Mouse (Mus musculus) splenic B cell, adult 2 months (primary cell): Measurements from ENCODE around the gene Plekha7.

ENCODE experiments used
- DNase-seq: peaks from one replicate; pipeline ENCODE4 v3.0.0-alpha.2; 2011; ENCODE audit warnings: low read depth, low spot score
- H3K27me3 ChIP-seq: 2 replicates; pipeline ENCODE4 v1.6.1; 2012; ENCODE audit warnings: mild to moderate bottlenecking, low read length, moderate library complexity, mixed read lengths; ENCODE audit not compliant: control insufficient read depth, poor library complexity, insufficient read depth, severe bottlenecking
- H3K36me3 ChIP-seq: 2 replicates; pipeline ENCODE4 v1.6.1; 2012; ENCODE audit warnings: mild to moderate bottlenecking, low read length, moderate library complexity, mixed read lengths; ENCODE audit not compliant: control insufficient read depth, poor library complexity, insufficient read depth, severe bottlenecking

Plekha7 gene

DNA sequence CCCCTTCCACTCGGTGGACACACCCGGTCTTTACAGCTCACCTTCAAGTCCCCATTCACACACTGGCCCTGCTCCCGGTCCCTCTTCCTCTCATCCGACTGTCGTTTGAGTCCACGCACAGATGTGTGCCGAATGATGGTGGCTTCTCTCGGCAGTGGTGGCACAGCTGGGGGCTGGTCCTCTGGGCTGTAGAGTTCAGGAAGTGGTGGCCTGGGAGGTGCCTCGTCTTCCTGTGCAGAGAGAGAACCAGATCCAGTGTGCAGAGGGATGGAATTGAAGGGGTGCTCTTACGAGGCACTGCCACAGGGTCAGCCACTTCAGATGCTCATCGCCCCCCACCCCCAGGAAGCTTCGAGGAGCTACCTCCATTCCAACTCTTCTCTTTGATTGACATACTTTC lies 171.0 kb downstream of the Plekha7 start:
- H3K36me3 ChIP-seq: no peaks in the 10 kb centered on the region
- no peaks in the 10 kb centered on the region for H3K27me3 ChIP-seq
- DNase-seq: no peak

DNA sequence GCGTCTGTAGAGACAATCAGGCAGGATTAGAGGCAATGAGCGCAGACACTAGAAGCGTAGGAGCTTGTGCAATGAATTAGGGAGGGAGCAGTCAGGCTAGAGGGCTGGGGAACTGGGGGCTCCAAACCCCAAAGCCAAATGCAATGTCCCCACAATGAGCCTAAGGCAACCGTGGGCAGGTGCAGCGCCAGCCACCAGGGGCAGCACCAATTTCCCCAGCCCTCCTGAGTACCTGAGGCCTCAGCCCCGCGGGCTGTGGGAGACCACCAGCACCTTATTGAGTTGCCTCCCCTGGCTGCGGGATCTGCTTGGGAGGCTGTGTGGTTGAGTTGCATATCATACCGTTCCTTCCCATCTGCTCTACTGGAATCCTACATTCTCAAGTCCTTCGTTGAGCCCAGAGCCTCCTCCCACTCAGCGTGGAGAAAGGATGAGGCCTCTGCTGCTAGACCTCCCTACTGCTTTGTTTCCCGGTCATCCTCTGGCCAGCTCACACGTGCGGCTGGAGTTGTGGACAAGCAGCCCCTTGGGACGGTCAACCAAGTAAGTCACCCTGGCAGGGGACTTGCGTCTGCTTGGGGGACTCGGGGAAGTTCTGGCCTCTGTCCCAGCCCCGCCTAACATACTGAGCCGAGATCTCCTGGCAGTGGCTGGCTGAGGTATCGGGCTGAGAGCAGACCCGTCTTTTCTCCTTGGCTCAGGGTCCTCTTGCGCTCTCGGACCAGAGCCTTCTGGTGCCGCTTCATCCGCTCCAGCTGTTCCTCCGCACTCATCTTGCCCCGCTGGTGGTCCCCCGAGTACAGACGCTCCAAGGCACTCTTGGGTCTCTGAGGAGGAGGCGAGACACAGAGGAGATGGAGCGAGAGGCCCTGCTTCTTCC lies 173.5 kb downstream of the Plekha7 start:
- no peak for DNase-seq

DNA sequence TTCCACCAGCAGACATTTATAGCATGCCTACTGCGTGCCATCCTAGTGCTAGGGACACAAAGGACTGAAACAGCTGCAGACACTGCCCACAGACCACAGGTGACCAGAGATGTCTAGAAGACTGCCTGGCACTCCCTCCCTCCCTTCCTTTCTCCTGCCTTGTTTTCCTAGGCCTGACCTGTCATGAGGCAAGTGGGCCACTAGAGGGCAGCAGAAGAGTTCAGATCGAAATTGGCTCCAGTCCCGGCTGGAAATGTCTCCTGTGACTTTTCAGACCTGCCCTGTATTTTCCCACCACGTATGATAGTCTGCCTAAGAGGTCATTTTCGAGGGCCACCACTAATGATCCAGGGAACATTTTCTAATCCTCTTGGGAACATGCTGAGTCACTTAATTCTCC lies 176.1 kb downstream of the Plekha7 start:
- peak; percentile 65 for DNase-seq
- Histone ChIP-seq H3K36me3 (no peaks in the 10 kb centered on the region), H3K27me3 (no peaks in the 10 kb centered on the region)

More for the DNA sequence above, 173.5 kb downstream of the Plekha7 start:
- Histone ChIP-seq H3K27me3 (no peaks in the 10 kb centered on the region), H3K36me3 (no peaks in the 10 kb centered on the region)

DNA sequence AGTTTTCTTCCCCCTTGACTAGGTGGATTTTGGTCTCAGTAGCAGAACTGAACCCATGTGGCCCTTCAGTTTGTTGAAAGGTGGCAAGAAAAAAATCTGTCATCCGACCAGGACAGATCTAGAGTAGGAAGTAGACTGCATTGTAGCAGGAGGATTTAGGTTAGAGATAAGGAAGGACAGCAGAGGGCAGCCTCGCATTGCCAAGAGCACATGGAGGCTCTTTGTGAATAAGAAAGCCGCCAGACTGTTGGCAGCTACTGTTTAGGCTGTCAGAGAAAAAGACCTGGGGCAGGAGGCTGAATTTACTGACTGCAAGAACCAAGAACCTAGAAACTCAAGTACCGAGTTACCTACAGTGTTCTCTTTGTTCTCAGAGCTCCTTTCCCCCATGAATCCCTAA lies 176.8 kb downstream of the Plekha7 start:
- no peak for DNase-seq
- Histone ChIP-seq H3K36me3 (no peaks in the 10 kb centered on the region), H3K27me3 (no peaks in the 10 kb centered on the region)

DNA sequence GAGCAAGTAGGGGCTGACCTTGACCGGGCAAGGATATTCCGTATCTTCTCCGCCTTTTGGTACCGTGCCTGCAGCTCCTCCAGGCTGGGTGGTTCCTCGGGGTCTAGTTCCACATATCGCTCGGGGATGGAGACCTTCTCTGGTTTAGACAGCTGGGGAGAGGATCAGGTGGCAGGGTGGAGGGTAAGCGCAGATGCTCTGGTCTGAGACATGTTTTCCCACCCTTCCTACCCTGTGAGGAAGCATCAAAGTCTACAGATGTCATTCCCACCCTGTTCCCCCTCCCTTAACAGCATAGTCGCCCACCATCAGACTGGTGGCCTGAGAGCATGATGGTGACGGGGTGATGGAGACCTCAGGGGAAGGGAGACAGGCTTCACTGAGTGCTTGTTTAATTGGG lies 178.8 kb downstream of the Plekha7 start:
- Histone ChIP-seq H3K36me3 (no peaks in the 10 kb centered on the region), H3K27me3 (no peaks in the 10 kb centered on the region)
- DNase-seq: no peak

DNA sequence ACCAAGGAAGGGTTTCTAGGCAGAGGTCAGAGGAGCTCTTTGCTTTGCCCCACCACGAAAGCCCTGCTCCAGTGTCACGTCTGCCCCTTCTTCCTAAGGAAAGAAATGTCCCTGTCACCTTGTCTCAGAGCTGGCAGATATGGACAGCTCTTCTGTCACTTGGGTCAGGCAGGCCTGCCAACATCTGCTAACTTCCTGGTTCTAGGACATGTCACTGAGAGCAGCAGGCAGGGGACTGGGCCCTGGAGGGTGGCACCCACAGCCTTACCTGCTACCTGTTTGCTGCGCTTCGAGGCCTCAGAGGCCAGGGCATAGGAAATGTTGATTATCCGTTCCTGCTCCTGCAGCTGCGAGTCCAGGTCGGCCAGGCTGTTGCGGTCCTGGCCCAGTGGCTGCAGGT lies 179.9 kb downstream of the Plekha7 start:
- no peaks in the 10 kb centered on the region for H3K27me3 ChIP-seq
- DNase-seq: no peak
- H3K36me3 ChIP-seq: no peaks in the 10 kb centered on the region

DNA sequence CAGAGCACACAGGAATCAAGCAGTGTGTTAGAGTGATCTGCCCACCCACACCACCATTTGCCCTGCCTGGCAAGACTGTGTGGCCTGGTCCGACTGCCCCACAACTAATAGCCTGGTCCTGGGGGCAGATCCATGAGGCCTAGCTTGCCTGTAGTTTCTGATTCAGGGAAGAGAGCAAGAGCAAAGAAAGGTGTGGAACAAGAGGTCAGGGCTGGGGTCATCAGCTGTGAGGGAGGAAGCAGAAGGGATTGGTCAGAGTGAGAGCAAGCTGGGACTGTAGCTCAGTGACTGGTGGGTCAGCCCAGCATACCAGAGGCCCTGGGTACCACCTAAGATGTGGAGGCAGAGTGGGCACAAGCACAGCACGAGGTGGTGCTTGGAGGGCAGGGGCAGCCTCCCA lies 181.1 kb downstream of the Plekha7 start:
- H3K27me3 ChIP-seq: no peaks in the 10 kb centered on the region
- no peaks in the 10 kb centered on the region for H3K36me3 ChIP-seq
- no peak for DNase-seq

DNA sequence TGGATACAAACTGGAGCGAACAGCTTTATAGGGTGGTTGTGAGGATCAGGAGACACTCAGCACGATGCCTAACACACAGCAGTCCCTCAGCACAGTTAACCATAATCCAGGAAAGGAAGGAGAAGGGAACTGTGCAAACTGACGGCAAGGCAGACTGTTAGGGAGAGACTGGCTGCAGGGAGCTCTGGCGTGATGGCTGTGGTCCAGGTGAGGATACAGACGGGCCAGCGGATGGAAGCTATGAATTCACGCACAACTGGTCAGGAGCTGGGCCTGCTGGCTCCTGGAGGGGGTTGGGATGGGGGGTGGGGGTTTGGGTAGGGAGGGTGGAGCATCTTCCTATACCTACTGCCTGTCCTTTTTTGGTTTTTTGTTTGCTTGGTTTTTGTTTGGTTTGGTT lies 182.5 kb downstream of the Plekha7 start:
- no peak for DNase-seq
- Histone ChIP-seq H3K36me3 (no peaks in the 10 kb centered on the region), H3K27me3 (no peaks in the 10 kb centered on the region)

DNA sequence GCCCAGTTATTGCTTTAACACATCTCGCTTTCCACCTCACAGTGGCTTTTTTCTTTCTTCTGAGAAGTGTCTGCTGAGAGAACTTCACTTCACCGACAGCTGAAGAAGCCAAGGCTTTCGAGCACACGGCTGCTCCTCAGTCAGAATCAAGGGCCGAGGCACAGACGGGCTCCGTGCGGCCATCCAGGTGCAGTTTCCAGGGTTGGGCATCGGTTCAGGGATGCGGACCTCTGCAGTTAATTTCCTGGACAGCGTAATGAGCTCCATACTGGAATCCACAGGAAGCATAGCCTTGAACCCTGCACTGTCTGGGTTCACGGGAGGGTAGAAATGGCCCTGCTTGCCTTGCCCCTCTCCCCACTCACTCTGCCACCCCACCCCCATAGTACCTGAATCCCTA lies 184.1 kb downstream of the Plekha7 start:
- Histone ChIP-seq H3K36me3 (no peaks in the 10 kb centered on the region), H3K27me3 (no peaks in the 10 kb centered on the region)
- no peak for DNase-seq

DNA sequence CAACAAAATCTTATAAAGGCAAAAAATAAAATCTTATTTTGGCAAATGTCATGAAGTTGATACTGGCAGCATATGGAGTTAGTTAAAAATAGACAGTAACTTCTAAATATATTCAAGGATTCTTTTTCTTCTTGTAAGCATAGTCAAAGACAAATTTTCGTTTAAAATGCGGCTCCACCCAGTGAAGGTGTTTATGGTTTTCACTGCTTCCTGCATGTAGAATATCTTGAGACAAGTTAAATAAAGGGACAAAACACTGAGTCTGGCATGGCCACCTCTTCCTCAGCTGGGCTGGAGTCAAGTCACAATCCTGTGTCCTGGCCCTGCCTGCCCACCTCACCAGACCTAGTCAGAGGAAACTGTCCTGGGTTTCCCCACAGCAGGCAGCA lies 184.6 kb downstream of the Plekha7 start:
- Histone ChIP-seq H3K36me3 (no peaks in the 10 kb centered on the region), H3K27me3 (no peaks in the 10 kb centered on the region)
- DNase-seq: no peak

DNA sequence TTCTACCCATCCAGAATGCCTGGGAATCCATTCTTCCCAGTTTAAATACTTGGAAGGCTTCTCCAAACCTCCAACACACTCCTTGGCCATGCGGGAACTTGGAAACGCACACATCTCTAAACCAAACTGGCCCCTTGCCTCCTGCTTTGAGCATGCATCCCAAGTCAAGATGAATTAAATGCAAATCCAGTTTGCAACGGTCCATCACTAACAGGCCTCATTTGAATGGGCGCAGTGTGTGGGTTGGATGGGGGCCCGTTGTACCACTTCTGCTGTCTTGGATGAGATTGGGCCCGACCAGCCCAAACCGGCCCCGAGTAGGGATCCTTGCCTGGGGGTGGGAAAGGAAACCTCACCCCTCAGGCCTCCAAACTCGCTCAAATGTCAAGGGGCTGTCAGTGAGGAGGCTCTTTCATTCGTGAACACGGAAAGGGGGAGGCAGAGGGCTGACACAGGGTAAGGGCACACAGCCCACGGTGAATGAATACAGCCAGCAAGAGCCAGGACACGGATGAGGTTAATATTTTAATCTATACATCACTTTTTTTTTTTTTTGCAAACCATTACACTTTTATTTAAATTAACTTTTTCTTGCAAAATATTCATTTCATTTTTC lies 185.1 kb downstream of the Plekha7 start:
- H3K36me3 ChIP-seq: no peaks in the 10 kb centered on the region
- no peaks in the 10 kb centered on the region for H3K27me3 ChIP-seq
- DNase-seq: no peak

DNA sequence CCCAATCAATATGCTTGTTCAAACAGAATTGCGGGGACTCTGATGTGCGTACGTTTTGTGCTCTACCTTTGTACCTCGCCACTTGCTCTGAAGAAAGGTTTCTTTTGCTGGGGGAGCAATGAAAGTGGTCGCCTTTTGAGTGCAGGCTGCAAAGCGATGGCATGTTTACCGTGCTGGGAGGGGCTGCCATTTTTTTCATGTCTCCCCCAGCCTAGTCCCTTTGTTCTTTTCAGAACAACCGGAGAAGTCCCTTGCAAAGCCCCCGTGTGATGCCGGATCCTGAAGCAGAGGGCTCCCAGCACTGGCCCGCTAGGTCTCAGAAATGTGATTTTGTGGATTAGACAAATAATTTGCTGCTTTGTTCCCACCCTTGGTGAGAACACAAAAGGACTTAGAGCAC lies 187.0 kb downstream of the Plekha7 start:
- no peaks in the 10 kb centered on the region for H3K27me3 ChIP-seq
- H3K36me3 ChIP-seq: no peaks in the 10 kb centered on the region
- DNase-seq: no peak

DNA sequence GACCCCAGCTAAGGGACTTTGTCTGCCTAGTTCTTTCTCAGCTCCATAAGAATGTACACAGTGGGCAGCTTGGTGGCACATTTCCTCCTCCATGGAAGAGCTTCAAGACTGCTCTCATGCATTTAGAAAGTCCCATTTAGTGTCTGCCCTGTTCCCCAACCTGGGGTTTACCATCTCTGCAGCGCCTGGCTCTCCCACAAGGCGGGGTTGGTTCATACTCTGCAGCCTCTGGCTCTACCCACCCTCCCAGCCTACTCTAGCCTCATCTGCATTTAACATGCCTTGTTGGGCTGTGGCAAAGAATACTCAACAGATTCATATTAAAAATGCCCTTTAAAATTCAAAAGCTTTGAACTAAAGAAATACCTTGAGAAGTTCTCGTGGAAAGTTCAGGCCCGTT lies 187.4 kb downstream of the Plekha7 start:
- no peak for DNase-seq
- no peaks in the 10 kb centered on the region for H3K36me3 ChIP-seq
- no peaks in the 10 kb centered on the region for H3K27me3 ChIP-seq

DNA sequence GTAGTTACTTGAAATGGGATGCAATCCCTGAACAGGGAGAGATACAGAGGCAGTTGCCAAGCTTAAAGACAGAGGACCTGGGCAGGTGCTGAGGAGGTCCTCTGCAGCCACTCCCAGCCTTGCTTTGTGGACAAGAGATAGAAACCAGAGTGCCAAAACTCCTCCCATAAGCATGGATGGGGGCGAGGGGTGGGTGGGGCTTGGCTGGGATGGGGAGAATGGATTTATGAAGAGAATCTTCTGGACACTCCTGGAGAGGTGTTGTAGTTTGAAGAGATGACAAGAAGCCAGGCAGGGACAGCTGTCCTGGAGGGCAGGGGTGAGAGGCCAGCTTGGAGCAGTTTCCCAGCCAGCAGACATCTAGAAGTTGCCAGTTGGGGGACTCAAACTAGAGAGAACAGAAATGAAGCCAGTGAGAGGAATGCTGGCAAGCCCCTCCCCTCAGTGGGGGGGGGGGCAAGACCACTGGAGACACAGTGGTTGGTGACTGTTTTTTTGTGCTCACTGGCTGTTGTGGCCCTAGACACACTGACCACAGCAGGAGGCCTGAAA lies 188.8 kb downstream of the Plekha7 start:
- Histone ChIP-seq H3K27me3 (no peaks in the 10 kb centered on the region), H3K36me3 (no peaks in the 10 kb centered on the region)
- DNase-seq: no peak

DNA sequence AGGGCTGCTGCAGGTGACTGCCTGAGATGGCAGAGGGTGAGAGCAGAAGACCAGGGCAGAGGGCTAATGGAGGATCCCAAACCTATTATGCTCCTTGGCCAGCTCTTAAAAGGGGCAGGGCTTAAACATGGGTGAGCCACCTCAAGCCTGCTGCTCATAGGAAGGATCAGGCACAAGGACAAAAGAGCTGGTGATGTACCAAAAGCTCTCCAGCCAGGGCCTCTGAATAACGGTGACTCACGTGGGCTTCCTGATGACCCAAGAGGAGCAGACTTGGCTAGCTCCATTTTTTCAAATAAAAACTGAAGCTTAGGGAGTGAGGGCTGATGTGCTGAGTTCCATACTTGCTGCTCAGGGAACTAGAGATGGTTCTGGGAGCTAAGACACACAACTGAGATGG lies 192.2 kb downstream of the Plekha7 start:
- H3K36me3 ChIP-seq: no peaks in the 10 kb centered on the region
- no peak for DNase-seq
- no peaks in the 10 kb centered on the region for H3K27me3 ChIP-seq
